Mouse (Mus musculus) gastrocnemius, postnatal 10 days (tissue): ENCODE results near the gene Fem1b. TPM values are rescaled to one million over a fixed set of nuclear protein-coding genes. Genes with fewer than 3 reads are reported as not detected.

Experiments
- DNase-seq: peaks from one replicate; pipeline ENCODE4 v3.0.0; 2021; ENCODE audit warnings: mixed read lengths
- total RNA-seq, 2 experiments: library from RNA; stranded (reverse); gene quantifications; 2 replicates each; pipeline ENCODE4 v1.2.3; 2021

The Fem1b gene
- total RNA-seq, 2 experiments from 2014 or later, result 20.2 to 24.2 TPM

DNA sequence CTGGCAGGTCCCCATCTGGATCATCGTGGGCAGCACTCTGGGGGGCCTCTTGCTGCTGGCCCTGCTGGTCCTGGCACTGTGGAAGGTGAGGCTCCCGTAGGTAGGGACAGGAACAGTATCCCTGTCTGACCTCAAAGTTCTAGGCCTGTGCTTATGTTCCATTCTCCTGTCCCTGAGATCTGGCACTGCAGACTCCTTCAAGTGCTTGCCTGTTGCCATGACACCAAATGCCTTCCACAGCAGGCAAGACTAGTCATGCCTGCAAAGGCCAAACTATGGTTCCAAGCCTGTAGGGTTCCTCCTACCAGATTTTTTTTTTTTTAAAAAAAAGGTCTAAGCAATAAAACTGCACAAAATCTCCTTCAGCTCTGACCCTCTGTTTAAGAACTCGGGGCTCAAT lies 29.8 kb downstream of the Fem1b start:
- no peak for DNase-seq

DNA sequence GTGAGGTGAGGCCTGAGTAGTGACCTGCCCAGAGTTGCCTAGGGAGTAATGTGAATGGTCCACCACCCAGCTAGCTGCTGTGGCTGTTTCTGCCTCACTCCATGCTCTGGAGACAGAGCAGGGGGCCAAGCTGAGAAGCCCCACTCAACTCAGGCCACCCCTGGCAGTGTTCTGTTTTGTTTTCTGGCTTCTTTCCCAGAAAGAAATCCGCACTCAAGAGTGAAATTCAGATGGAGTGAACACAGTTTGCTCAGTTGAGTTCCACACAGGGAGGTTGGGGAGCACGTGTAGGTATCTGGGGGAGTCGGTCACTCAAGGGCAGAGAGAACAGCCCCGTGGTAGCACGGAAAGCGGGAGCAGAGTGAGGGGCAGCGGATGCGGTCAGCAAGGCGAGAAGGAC lies 33.0 kb downstream of the Fem1b start:
- DNase-seq, result no peak

DNA sequence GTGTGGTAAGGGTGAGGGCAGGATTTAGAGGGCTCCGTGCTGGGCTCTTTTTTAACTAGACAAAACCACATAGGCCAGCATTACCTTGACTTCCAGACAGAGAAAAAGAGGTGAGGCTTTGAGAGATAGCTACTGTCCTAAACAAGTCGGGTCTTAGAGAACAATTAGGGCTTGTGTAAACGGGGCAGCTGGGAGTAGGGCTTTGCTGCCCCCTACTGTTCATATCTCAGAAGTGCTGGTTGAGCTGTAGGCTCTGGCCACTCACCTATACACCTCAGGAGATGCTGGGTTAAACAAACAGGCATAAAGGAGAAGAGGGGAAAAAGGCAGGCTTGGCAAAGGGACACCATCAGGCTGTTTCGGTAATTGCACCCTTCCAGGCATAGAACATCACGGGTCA lies 34.3 kb downstream of the Fem1b start:
- DNase-seq, result peak; percentile 41

DNA sequence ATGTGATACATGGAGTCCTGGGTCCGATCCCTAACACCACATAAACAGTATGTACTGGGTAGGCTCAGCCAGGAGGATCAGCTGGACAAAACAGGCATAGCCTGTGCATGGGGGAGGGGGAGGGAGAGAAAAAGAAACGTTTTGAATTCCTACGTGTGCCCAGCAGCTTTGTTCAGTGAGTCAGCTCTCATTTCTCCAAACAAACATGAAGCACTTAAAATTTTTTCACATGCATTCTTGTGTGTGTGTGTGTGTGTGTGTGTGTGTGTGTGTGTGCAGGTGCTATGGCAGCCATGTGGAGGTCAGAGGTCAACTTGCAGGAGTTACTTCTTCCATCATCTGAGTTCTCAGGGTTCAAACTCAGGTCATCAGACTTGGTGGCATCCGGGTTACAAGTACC lies 36.3 kb downstream of the Fem1b start:
- DNase-seq, result no peak

DNA sequence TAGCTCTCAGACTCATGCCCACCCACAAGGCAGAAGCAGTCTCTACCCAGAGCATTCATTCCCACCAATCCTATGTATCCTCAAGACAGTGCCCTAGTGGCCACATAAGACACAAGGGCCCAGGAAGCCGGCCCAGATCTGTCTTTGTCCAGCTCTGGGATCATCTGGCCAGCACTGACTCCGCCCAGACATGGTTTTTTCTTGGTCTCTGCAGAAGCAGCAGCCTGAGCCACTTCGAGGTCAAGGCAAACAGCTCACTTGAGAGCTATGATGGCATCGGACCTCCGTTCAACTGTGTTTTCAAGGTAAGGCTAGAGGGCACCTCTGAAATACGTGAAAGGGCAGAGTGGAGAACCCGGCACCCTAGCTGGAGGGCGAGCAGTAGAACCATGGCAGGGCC lies 39.0 kb downstream of the Fem1b start:
- DNase-seq, result no peak

DNA sequence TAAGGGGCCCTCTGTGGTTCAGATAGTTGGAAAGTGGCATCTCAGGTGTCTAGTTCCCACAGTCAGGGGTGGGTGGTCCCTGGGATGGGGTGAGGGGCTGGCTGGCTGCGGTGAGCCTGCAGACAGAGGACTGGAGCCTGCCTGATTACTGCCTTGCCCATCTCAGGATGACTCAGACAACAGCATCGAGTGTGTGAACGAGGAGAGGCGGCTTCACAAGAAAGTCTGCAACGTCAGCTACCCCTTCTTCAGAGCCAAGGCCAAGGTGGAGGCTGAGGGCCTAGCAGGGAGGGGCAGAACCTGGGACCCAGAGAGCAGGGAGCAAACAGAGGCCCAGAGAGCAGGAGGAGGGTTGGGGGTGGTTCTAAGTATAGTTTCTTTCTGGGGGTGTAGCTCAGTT lies 43.4 kb downstream of the Fem1b start:
- DNase-seq, result no peak

DNA sequence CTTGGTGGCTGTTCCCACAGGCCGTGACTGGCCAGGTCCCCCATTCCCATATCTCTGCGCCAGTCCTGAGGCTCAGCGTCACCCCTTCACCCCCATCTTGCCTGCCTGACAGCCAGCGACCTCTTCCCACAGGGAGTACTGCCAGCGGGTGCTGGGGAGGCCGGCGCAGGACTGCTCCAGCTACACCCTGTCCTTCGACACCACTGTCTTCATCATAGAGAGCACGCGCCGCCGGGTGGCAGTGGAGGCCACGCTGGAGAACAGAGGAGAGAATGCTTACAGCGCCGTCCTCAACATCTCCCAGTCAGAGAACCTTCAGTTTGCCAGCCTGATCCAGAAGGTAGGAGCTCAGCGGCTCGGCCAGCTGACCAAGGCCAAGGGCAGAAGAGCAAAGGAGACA lies 44.3 kb downstream of the Fem1b start:
- no peak for DNase-seq

DNA sequence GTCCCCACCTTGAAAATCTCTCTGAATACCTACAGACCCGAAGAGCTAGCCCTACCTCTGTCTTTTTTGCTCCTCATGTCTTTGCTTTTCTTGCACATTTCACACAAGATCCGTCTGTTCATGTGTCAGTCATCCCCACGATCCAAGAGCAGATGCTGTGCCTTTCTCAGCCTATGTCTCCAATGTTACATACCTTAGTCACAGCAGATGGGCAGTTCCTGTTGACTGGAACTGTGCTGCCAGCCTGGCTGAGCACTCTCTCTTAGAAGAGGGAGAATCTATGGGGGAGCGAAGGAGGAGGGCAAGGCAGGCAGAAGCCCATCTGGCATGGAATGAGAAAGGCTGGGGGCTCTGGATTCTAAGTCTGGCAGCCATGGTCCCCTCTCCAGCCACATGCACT lies 46.4 kb downstream of the Fem1b start:
- DNase-seq, result no peak

DNA sequence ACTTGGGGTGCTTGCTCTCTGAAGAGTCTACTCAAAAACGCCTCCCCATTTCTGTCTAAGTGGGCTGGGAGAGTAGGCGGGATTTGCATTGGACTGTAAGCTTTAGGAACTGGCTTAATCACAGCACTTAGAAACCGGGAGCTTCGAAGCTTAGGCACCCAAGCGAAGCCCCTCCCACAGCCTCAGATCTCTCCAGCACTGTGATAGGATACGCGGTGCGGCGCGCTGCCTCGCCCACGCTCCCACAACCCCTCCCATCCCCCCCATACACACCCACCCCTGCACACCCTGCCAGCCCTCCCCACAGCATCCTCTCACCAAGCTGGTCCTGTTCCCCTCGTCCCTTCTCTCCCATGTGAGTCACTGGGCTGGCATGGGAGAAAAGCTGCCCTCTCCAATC lies 48.3 kb downstream of the Fem1b start:
- no peak for DNase-seq

DNA sequence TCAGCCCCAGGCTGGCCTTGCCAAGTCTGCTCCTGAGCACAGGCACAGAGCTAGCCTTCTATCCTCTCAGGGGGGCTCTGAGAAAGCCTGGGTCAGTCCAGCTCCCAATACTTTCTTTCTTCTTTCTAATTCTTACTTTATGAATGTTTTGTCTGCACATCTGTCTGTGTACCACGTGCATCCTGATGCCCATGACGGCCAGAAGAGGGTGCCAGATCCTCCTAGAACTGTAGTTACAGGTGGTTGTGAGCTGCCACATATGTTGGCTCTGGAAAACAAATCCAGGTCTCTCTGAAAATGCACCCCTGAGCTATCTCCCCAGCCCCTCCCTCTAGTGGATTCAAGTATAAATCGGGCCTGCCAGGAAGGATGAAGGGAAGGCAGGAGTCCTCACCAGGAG lies 52.1 kb downstream of the Fem1b start:
- DNase-seq, result no peak

DNA sequence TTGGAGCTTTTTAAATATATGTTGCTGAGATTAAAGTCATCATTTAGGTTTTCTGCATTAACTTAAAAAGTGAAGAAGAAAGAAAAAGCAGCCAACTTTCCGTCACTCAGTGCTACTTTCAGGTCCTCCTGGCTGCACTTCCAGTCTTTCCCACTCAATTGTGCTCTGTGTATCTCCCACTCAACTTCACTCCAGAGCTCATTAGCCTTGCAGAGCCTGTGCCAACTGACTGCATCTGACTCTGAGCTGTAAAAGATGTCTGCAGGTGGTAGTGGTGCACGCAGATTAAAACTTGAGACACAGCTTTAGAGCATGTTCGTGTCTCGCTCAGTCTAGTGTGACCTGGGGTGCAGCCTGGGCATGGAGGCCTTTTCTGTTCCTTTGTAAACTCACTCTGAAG lies 53.4 kb downstream of the Fem1b start:
- DNase-seq, result no peak

DNA sequence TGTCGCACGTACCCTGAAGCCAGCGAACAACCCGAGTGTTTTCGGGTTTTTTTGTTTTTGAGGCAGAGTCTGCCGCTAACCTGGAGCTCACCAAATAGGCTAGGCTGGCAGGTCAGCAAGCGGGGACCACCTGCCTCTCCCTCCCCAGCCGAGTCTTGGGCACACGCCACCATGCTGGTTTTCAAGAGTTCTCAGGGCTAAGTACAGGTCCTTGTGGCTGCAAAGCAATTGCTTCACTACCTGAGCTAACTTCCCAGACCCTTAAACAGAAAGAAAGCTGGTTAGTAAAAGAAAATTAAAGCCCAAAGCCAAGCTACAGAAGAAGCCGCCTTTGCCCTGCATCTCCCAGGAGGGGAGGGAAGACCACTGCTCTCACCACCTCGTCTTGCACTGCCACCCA lies 61.4 kb downstream of the Fem1b start:
- DNase-seq, result no peak

DNA sequence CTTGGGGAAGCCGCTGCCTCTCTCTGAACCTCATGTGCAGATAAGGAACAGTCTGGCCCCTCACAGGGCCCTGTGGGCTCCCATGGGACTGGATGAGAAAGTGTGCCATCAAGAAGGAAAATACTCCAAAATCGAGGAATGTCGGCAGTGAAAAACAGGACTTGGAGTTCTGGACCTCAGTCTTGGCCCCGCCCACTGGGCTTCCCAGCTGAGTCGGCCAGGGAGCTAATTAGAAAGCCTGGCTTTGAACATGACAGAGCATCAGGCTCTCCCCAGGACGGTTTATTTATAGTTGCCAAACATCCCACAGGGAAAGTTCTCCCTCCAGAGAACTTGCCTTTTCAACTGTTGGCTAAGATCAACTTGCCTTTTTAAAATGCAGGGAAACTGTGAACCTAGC lies 62.1 kb downstream of the Fem1b start:
- no peak for DNase-seq

DNA sequence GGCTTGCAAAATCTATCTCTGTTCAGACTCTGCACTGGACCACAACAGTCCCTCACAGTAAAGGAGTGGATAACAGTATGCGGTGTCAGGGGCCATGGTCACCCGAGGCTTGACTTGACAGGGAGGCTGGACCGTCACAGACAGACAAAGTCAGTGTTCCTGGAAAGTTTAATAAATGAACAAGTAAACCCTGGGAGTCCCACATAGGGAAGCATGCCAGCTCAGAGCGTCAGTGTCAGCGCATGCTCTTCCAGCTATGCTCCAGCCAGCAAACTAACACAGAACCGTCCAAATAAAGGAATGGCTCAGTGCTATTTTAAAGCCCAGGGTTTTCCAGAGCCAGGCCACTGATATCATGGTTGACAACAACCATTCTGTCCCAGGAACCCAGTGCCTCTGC lies 65.1 kb downstream of the Fem1b start:
- DNase-seq, result no peak

DNA sequence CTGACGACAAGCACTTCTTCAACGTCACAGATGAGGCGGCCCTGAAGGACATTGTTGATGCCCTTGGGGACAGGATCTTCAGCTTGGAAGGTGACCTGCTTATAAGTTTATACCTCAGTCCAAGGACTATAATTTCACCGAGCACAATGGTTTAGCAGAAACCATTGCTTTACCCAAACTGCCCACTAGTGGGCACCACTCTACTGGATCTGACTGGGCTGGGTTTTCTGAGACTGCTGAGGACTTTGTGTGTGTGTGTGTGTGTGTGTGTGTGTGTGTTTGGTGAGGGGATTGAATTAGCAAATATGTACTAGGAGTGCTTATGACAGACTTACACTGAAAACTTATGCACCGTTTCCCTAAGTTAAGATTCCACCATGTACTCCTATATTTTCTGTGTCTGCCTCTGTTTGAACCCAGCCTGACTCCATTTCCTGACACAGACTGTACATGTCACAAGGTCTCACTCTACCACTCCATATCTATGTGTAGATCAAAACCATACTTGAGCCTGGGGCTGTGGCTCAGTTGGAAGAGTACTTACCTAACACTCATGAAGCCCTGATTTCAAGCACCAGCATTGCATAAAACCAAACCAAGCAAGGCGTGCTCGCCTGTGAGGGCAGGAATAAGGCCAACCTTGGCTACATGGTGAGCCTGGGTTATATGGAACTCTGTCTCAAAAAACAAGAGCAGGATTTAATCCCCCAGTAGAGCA lies 67.0 kb downstream of the Fem1b start:
- peak; percentile 69 for DNase-seq

Other genes with a start within 250 kb of the Fem1b start
- 1 to 10 TPM; 5.4 to 9.0 TPM for gene Itga11, start 134.1 kb downstream of the Fem1b start, total RNA-seq
- gene Cln6, start 26.9 kb upstream of the Fem1b start, total RNA-seq, result 10 to 100 TPM; 12.1 to 13.1 TPM
- gene Calml4, start 46.1 kb upstream of the Fem1b start, total RNA-seq, result 1 to 10 TPM; 7.1 TPM
- gene Pias1, start 176.0 kb upstream of the Fem1b start, total RNA-seq, result 10 to 100 TPM; 17.1 to 23.5 TPM